Mouse (Mus musculus) hindbrain, embryonic 16.5 days (tissue): ENCODE results near the gene Sec14l2. TPM values are rescaled to one million over a fixed set of nuclear protein-coding genes. Genes with fewer than 3 reads are reported as not detected.
A peak's percentile ranks its signal among the peaks of the same experiment; 100 is the strongest.

Source experiments
- ATAC-seq: fragments of 200-750 bp; cut with Nextera tagmentation; 2 replicates; pipeline ENCODE4 v1.8.0; 2017; ENCODE audit warnings: moderate TSS enrichment, moderate library complexity
- H3K27ac ChIP-seq: fragments of 300-500 bp; sonication (generic); 2 replicates; pipeline ENCODE4 v1.5.1; 2014; ENCODE audit warnings: low read depth, mild to moderate bottlenecking, control low read depth, low read length, moderate library complexity
- H3K27me3 ChIP-seq: fragments of 300-500 bp; sonication (generic); replicated peaks from 2 replicates; pipeline ENCODE4 v1.6.1; 2014; ENCODE audit warnings: low read length; ENCODE audit not compliant: control insufficient read depth, insufficient read depth
- H3K36me3 ChIP-seq: fragments of 300-500 bp; sonication (generic); 2 replicates; pipeline ENCODE4 v1.6.1; 2014; ENCODE audit warnings: mild to moderate bottlenecking, low read length, moderate library complexity, mixed read lengths; ENCODE audit not compliant: control insufficient read depth, insufficient read depth
- H3K4me1 ChIP-seq: fragments of 300-500 bp; sonication (generic); 2 replicates; pipeline ENCODE4 v1.6.1; 2014; ENCODE audit warnings: low read depth, low read length; ENCODE audit not compliant: control insufficient read depth, insufficient read depth
- H3K4me2 ChIP-seq: fragments of 300-500 bp; sonication (generic); 2 replicates; pipeline ENCODE4 v1.6.1; 2014; ENCODE audit warnings: mild to moderate bottlenecking, low read length, control low read depth, moderate library complexity
- H3K4me3 ChIP-seq: fragments of 300-500 bp; sonication (generic); 2 replicates; pipeline ENCODE4 v1.5.1; 2014; ENCODE audit warnings: mild to moderate bottlenecking, low read length, control low read depth, moderate library complexity
- H3K9ac ChIP-seq: fragments of 300-500 bp; sonication (generic); 2 replicates; pipeline ENCODE4 v1.6.1; 2014; ENCODE audit warnings: low read depth, mild to moderate bottlenecking, control low read depth, low read length, moderate library complexity
- H3K9me3 ChIP-seq: fragments of 300-500 bp; sonication (generic); 2 replicates; pipeline ENCODE4 v1.6.1; 2014; ENCODE audit warnings: mild to moderate bottlenecking, low read length, moderate library complexity; ENCODE audit not compliant: control insufficient read depth
- WGBS: fragments of 180-500 bp; shearing (Covaris S2); extraction: QIAGEN DNeasy Blood & Tissue Kit; methylation state at CpG from one replicate; pipeline ENCODE4 v1.1.7; 2014; 5-methylcytosine and 5-hydroxymethylcytosine counted together
- polyA plus RNA-seq: library from polyadenylated mRNA; unstranded; fragments of >200 nt; fragmentation: Nextera tagmentation; extraction: Ambion mirVana; gene quantifications from 2 replicates; pipeline ENCODE4 v1.2.1, GENCODE M21; 2015

Sec14l2 gene
- polyA plus RNA-seq, 1 experiment from 2014 or later = 6.6 TPM

DNA sequence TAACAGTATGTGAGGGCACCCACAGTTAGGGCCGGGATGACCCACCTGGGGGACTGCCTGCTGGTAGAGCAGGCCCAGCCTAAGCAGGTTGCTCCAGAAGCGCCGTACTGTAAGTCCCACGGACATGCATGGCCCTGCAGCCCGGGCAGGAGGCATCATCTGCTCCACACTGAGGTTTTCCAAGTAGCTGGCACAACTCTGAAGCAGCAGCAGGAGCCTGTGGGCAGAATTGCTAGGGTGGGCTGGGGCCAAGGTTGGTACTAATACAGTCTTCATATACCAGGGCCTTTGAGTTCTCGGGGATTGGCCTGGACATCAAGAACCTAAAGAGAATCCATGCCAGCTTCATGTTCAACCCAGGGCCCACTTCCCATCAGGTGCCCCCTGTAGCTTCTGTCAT, 26.7 kb upstream of the Sec14l2 start:
- H3K9ac ChIP-seq = no peak overlapping the region
- H3K27me3 ChIP-seq = no peaks in the 10 kb centered on the region
- H3K36me3 ChIP-seq = peaks cover 2% of the 10 kb centered on the region; the same call in 1 of the 2 replicates
- H3K9me3 ChIP-seq = no peaks in the 10 kb centered on the region
- WGBS = 88% methylated on average over 6 of the region's 6 CpGs
- ATAC-seq = no peak
- H3K27ac ChIP-seq = no peak overlapping the region
- no peak overlapping the region for H3K4me3 ChIP-seq
- no peak overlapping the region for H3K4me2 ChIP-seq
- H3K4me1 ChIP-seq = no peaks in the 10 kb centered on the region

- Histone ChIP-seq H3K4me2 (no peak overlapping the region), H3K9ac (no peak overlapping the region), H3K36me3 (peaks cover 9% of the 10 kb centered on the region), H3K27ac (no peak overlapping the region), H3K4me3 (no peak overlapping the region), H3K4me1 (no peaks in the 10 kb centered on the region), H3K27me3 (no peaks in the 10 kb centered on the region), H3K9me3 (no peaks in the 10 kb centered on the region)
- no peak for ATAC-seq
- 83% methylated on average over 9 of the region's 9 CpGs for WGBS
Observed at GRCm38 (mm10) chr11:4148536-4149156, 25.4 kb upstream of the Sec14l2 start.

- Histone ChIP-seq H3K9me3 (no peaks in the 10 kb centered on the region), H3K4me3 (no peak overlapping the region), H3K27ac (no peak overlapping the region), H3K4me2 (no peak overlapping the region), H3K9ac (no peak overlapping the region), H3K27me3 (no peaks in the 10 kb centered on the region), H3K4me1 (no peaks in the 10 kb centered on the region), H3K36me3 (peaks cover 13% of the 10 kb centered on the region)
- WGBS = 91% methylated on average over 5 of the region's 5 CpGs
- no peak for ATAC-seq
Observed at GRCm38 (mm10) chr11:4148120-4148519, 24.9 kb upstream of the Sec14l2 start.

DNA sequence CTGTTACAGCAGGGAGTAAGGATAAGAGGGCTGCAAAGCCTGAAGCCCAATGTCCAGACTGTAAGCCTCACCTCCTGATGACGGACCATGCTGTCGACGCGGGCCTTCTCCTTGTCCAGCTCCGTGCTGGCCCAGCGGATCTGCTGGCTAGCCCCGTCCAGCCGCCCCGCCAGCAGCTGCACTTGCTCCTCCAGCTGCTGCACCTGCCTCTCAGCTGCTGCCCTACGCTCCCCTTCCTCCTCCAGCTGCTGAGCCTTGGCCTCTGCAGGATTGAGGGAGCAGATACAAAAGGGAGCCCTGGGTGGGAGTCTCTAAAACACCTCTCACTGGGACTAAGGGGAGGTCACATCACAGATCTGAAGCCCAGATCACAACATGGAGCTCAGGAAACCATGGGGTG, 23.9 kb upstream of the Sec14l2 start:
- no peaks in the 10 kb centered on the region for H3K4me1 ChIP-seq
- no peaks in the 10 kb centered on the region for H3K9me3 ChIP-seq
- no peak overlapping the region for H3K9ac ChIP-seq
- no peak overlapping the region for H3K27ac ChIP-seq
- ATAC-seq = no peak
- no peak overlapping the region for H3K4me3 ChIP-seq
- WGBS = 90% methylated on average over 10 of the region's 10 CpGs
- no peak overlapping the region for H3K4me2 ChIP-seq
- H3K27me3 ChIP-seq = no peaks in the 10 kb centered on the region
- peaks cover 22% of the 10 kb centered on the region for H3K36me3 ChIP-seq

GRCm38 (mm10) chr11:4146381-4146780, 23.2 kb upstream of the Sec14l2 start:
- no peak overlapping the region for H3K4me3 ChIP-seq
- ATAC-seq = no peak
- no peak overlapping the region for H3K4me2 ChIP-seq
- no peak overlapping the region for H3K9ac ChIP-seq
- no peak overlapping the region for H3K27ac ChIP-seq
- H3K36me3 ChIP-seq = peaks cover 30% of the 10 kb centered on the region
- no peaks in the 10 kb centered on the region for H3K9me3 ChIP-seq
- no peaks in the 10 kb centered on the region for H3K4me1 ChIP-seq
- no peaks in the 10 kb centered on the region for H3K27me3 ChIP-seq
- WGBS = 72% methylated on average over 6 of the region's 6 CpGs

DNA sequence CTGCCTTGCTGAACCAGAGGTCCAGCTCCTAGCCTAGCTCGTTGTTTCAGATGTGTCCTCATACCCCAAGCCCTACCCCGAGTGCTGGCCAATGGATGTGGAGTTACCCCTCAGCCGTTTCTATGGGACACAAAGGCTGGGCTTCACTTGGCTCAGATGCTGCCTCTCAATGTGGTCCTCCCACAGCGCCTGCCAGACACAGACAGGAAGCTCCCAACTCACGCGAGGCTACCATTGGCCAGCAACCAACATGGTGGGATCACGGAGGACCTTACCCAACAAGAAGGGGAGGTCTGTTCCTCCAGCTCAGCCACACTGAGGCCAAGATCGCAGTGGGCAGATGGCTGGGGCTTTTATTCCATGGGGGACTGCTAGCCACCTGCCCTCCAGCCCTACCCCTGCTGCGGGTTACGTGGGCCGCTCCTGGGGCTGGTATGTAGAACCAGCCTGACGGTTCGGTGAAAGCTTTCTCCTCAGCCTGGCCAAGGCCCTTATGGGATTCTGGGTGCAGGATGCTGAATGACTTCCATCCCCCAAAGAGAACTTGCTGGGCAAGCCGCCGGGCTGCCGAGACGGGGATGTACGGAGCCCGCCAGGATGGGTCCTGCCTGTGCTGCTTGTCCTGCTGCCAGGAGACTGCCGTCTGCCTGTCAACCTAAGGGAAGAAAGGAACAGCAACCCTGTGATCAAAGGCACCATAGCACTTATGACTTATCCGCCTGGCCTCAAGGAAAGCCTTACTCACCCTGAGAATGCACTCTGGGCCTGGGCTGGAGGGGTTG, 20.3 kb upstream of the Sec14l2 start:
- H3K4me3 ChIP-seq = no peak overlapping the region
- H3K9me3 ChIP-seq = no peaks in the 10 kb centered on the region
- no peak overlapping the region for H3K4me2 ChIP-seq
- no peaks in the 10 kb centered on the region for H3K4me1 ChIP-seq
- H3K9ac ChIP-seq = no peak overlapping the region
- no peaks in the 10 kb centered on the region for H3K27me3 ChIP-seq
- peaks cover 49% of the 10 kb centered on the region for H3K36me3 ChIP-seq
- H3K27ac ChIP-seq = peak overlapping the region; percentile 5; the same call in 1 of the 2 replicates
- WGBS = 86% methylated on average over 21 of the region's 21 CpGs
- ATAC-seq = peak; percentile 74

DNA sequence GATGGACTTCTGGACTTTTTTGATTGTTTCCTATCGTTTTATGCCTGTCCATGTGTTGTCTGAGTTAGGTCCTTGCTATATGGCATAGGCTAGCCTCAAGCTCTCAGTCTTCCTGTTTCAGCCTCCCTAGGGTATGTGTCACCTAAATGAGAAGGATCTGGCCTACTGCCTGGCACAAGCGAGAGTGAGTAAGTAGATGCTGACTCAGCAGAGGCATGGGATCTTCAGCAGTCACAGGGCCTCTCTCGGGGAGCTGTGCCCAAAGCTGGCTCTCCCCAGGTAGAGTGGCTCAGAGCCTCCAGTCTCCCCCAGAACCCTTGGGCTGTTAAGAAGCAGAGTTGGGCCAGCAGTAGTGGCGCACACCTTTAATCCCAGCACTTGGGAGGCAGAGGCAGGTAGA, 19.1 kb upstream of the Sec14l2 start:
- no peak overlapping the region for H3K4me2 ChIP-seq
- no peak overlapping the region for H3K4me3 ChIP-seq
- 87% methylated on average over 4 of the region's 4 CpGs for WGBS
- no peaks in the 10 kb centered on the region for H3K27me3 ChIP-seq
- no peaks in the 10 kb centered on the region for H3K9me3 ChIP-seq
- peaks cover 4% of the 10 kb centered on the region for H3K4me1 ChIP-seq
- H3K9ac ChIP-seq = no peak overlapping the region
- H3K27ac ChIP-seq = no peak overlapping the region
- ATAC-seq = no peak
- H3K36me3 ChIP-seq = peaks cover 49% of the 10 kb centered on the region

DNA sequence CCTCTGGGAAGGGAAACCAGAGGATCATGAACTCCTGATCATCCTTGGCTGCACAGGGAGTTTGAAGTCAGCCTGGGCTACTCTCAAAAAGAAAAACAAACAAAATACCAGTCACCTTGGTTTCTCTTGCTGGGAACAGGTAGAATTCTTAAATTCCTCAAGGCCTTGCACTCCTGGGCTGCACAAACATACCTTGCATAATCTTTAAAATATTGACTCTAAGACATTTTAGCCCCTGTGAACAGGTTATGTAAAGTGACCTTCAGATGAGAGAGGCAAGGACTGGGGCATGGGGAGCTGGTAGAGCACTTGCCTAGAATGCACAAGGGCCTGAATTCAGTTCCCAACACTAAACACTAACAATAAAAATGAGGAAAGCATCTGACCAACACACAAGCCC, 18.3 kb upstream of the Sec14l2 start:
- Histone ChIP-seq H3K4me1 (peaks cover 13% of the 10 kb centered on the region), H3K36me3 (peaks cover 49% of the 10 kb centered on the region), H3K27me3 (no peaks in the 10 kb centered on the region), H3K9ac (no peak overlapping the region), H3K4me2 (no peak overlapping the region), H3K9me3 (no peaks in the 10 kb centered on the region), H3K4me3 (no peak overlapping the region), H3K27ac (no peak overlapping the region)
- ATAC-seq = no peak

DNA sequence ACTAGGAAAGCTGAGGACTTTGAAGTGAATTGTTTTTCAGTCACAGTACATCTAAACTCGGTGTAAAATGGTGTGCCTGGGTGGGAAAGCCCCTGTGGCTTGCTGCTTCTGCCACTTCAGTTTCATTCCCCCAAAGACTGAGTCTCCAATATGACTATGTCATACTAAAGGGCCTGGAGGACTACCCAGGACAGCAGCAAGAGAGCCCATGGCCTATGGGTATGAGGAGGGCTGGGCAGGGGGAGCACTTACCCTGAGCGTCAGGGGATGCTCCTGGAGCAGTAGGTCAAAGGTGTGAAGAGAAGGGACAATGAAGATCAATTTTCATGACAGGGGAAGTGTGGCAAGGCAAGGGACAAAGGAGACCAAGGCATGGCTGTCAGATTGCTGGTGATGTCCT, 15.7 kb upstream of the Sec14l2 start:
- no peak overlapping the region for H3K4me2 ChIP-seq
- no peak overlapping the region for H3K27ac ChIP-seq
- H3K4me3 ChIP-seq = no peak overlapping the region
- ATAC-seq = no peak
- H3K4me1 ChIP-seq = peaks cover 21% of the 10 kb centered on the region
- 60% methylated on average over 2 of the region's 2 CpGs for WGBS
- no peak overlapping the region for H3K9ac ChIP-seq
- H3K9me3 ChIP-seq = no peaks in the 10 kb centered on the region
- no peaks in the 10 kb centered on the region for H3K27me3 ChIP-seq
- H3K36me3 ChIP-seq = peaks cover 43% of the 10 kb centered on the region
